Mouse (Mus musculus) 3134 (cell line): Measurements from ENCODE around the gene Ecsit.

Experiments used
- DNase-seq: peaks from one replicate; pipeline ENCODE4 v3.0.0-alpha.2; 2011; ENCODE audit warnings: low spot score; ENCODE audit not compliant: insufficient read length; ENCODE audit errors: extremely low read depth

The Ecsit gene

DNA sequence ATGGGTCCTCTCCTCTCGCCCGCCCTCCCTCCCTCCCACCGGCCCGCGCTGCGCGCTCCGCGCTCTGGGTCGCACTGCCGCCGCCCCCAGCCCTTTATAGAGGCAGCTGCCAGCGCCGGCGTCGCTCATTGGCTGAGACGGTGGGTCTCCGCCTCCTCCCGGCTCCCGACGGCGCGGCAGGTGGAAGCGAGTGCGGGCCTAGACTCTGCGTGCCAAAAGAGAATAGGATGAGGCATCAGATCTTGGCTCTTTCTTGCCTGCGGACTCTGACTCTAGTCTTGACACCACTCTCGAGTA, 33.3 kb downstream of the Ecsit start, which contains the start of gene Elavl3:
TSS of gene Elavl3 (minus strand) at position 66 of the 297 bp plus-strand sequence.
- DNase-seq = no peak

GRCm38 (mm10) chr9:22051161-22051957, 33.9 kb downstream of the Ecsit start:
- no peak for DNase-seq

- no peak for DNase-seq
These were observed 34.8 kb downstream of the Ecsit start for GRCm38 (mm10) chr9:22050351-22050889.

GRCm38 (mm10) chr9:22049721-22050270, 35.4 kb downstream of the Ecsit start:
- DNase-seq = no peak

GRCm38 (mm10) chr9:22049315-22049714, 35.9 kb downstream of the Ecsit start:
- DNase-seq = no peak

DNA sequence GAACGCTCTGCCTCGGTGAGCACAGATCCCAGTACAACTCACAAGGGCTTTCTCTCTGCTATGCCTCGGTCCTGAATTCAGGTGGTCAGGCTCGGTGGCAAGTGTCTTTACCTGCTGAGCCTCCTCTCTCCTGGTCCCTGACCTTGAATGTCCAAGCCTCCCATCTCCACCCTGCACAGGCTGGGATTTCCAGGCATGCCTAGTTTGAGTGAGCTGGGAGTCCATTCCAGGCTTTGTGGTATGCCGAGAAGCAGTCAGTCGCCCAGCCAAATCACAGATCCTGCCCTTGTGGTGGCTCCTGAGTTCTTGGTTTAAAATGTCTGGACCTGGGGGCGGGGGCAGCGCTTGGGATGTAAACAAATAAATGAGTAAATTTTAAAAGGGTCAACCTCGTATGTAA, 37.9 kb downstream of the Ecsit start:
- no peak for DNase-seq

DNA sequence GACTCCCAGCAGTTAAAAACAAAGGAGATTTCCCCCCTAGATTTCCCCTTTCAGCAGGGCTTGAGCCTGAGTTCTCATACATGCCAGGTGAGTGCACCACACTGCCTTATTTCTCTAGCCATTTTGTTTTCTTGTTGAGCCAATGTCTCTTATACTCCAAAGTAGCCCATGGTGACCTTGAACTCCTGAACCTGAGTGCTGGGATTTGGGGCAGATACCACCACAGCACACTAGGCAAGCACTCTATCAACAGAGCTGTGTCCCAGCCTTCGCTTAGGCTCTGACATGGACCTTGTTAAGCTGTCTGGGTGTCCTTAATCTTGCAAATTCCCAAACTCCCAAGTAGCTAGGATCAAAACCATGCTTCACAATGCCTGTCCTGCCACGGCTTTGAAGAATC, 43.4 kb downstream of the Ecsit start:
- DNase-seq = no peak

- no peak for DNase-seq
These were observed 47.4 kb downstream of the Ecsit start for GRCm38 (mm10) chr9:22037826-22038225.

GRCm38 (mm10) chr9:22035300-22036044, 49.8 kb downstream of the Ecsit start:
- DNase-seq = no peak

DNA sequence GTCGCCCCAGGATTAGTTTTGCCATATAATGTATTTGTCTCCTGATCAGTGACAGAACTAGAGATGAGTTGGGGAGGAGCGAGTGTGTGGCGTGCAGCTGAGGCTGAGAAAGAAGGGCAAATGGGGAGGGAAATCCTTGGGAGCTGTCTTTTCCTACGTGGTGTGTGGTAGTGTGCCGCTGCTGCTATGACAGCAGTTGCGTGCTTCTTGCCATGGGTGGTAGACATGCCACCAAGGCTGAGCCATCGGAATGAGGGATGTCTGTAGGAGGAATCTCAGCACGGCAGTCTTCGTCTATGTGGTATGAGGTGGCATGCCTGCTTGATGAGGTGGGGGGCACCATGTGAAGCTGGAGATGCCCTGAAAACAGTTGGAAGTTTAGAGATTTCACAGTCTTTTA, 54.9 kb downstream of the Ecsit start:
- DNase-seq = no peak

GRCm38 (mm10) chr9:22028467-22028866, 56.8 kb downstream of the Ecsit start:
- no peak for DNase-seq

DNA sequence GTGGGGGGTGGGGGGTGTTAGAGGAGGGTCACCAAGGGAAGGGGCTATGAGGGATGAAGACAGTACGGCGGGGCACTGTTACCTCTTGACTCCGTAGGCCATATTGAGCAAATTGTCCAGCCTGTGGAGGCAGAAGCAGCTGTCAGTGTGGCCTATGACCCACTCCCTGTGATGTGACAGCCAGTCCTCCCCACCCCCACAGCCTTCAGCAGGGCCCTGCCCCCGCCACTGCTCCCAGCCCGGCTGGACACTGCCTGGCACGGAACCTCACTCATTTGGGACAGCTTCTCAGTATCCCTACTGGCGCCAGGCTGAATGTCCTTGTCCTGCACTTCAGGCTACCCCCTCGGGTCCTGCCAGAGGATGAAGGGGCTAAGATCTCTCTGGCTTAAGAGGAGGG, 60.6 kb downstream of the Ecsit start:
- DNase-seq = no peak
